Mouse (Mus musculus): ENCODE results near the gene Tcf7l1. TPM values are rescaled to one million over a fixed set of nuclear protein-coding genes. Genes with fewer than 3 reads are reported as not detected.

The Tcf7l1 gene
- polyA plus RNA-seq, 1 experiment from 2014 or later: 16.1 TPM

- Histone ChIP-seq H3K36me3 (no peaks in the 10 kb centered on the region), H3K27me3 (replicated peaks) (no peaks in the 10 kb centered on the region), H3K4me1 (peaks cover 84% of the 10 kb centered on the region), H3K9ac (no peak overlapping the region), H3K4me3 (no peak overlapping the region), H3K4me2 (no peak overlapping the region), H3K9me3 (no peaks in the 10 kb centered on the region), H3K27ac (replicated peaks) (no peak overlapping the region)
- ATAC-seq (ENCODE audit: extremely low read depth, insufficient number of reproducible peaks, low FRiP score, low TSS enrichment): no peak
- WGBS: 69% methylated on average over 9 of the region's 9 CpGs
These were observed 108.1 kb downstream of the Tcf7l1 start for GRCm38 (mm10) chr6:72680936-72681335.

GRCm38 (mm10) chr6:72678631-72679030, 110.4 kb downstream of the Tcf7l1 start:
- Histone ChIP-seq H3K4me2 (no peak overlapping the region), H3K4me1 (peaks cover 70% of the 10 kb centered on the region), H3K27me3 (replicated peaks) (no peaks in the 10 kb centered on the region), H3K9me3 (no peaks in the 10 kb centered on the region), H3K36me3 (no peaks in the 10 kb centered on the region), H3K4me3 (no peak overlapping the region), H3K27ac (replicated peaks) (peak overlapping the region; percentile 77; the same call in 1 of the 2 replicates), H3K9ac (no peak overlapping the region)
- WGBS: 51% methylated on average over 9 of the region's 9 CpGs
- no peak for ATAC-seq (ENCODE audit: extremely low read depth, insufficient number of reproducible peaks, low FRiP score, low TSS enrichment)

- ATAC-seq (ENCODE audit: extremely low read depth, insufficient number of reproducible peaks, low FRiP score, low TSS enrichment): no peak
- H3K4me3 ChIP-seq: peak overlapping the region; percentile 33
- WGBS: 30% methylated on average over 11 of the region's 11 CpGs
These were observed 111.4 kb downstream of the Tcf7l1 start for GRCm38 (mm10) chr6:72677510-72678220.

GRCm38 (mm10) chr6:72677079-72677478, 112.0 kb downstream of the Tcf7l1 start:
- peaks cover 7% of the 10 kb centered on the region; the same call in 1 of the 2 replicates for H3K27me3 ChIP-seq (replicated peaks)
- H3K27ac ChIP-seq (replicated peaks): peak overlapping the region; percentile 77
- H3K9me3 ChIP-seq: no peaks in the 10 kb centered on the region
- 23% methylated on average over 10 of the region's 10 CpGs for WGBS
- H3K9ac ChIP-seq: peak overlapping the region; percentile 70
- H3K36me3 ChIP-seq: no peaks in the 10 kb centered on the region
- H3K4me3 ChIP-seq: peak overlapping the region; percentile 33
- no peak for ATAC-seq (ENCODE audit: extremely low read depth, insufficient number of reproducible peaks, low FRiP score, low TSS enrichment)
- H3K4me2 ChIP-seq: peak overlapping the region; percentile 59
- peaks cover 71% of the 10 kb centered on the region for H3K4me1 ChIP-seq

More at GRCm38 (mm10) chr6:72677510-72678220, 111.4 kb downstream of the Tcf7l1 start:
- Histone ChIP-seq H3K9ac (peak overlapping the region; percentile 70), H3K4me2 (peak overlapping the region; percentile 59), H3K36me3 (no peaks in the 10 kb centered on the region), H3K27ac (replicated peaks) (peak overlapping the region; percentile 77), H3K27me3 (replicated peaks) (peaks cover 2% of the 10 kb centered on the region; the same call in 1 of the 2 replicates), H3K9me3 (no peaks in the 10 kb centered on the region), H3K4me1 (peaks cover 69% of the 10 kb centered on the region)

GRCm38 (mm10) chr6:72676376-72676775, 112.7 kb downstream of the Tcf7l1 start:
- Histone ChIP-seq H3K4me2 (peak overlapping the region; percentile 59), H3K27ac (replicated peaks) (peak overlapping the region; percentile 77), H3K9ac (no peak overlapping the region), H3K27me3 (replicated peaks) (peaks cover 7% of the 10 kb centered on the region; the same call in 1 of the 2 replicates), H3K9me3 (no peaks in the 10 kb centered on the region), H3K4me1 (peaks cover 71% of the 10 kb centered on the region), H3K36me3 (no peaks in the 10 kb centered on the region), H3K4me3 (no peak overlapping the region)
- 50% methylated on average over 2 of the region's 2 CpGs for WGBS
- no peak for ATAC-seq (ENCODE audit: extremely low read depth, insufficient number of reproducible peaks, low FRiP score, low TSS enrichment)

GRCm38 (mm10) chr6:72673751-72674150, 115.3 kb downstream of the Tcf7l1 start:
- H3K27ac ChIP-seq (replicated peaks): peak overlapping the region; percentile 5; the same call in 1 of the 2 replicates
- H3K4me1 ChIP-seq: peaks cover 66% of the 10 kb centered on the region

GRCm38 (mm10) chr6:72671129-72671528, 117.9 kb downstream of the Tcf7l1 start:
- Histone ChIP-seq H3K4me3 (no peak overlapping the region), H3K9me3 (no peaks in the 10 kb centered on the region), H3K4me2 (peak overlapping the region; percentile 49), H3K27ac (replicated peaks) (peak overlapping the region; percentile 71), H3K27me3 (replicated peaks) (peaks cover 7% of the 10 kb centered on the region; the same call in 1 of the 2 replicates), H3K9ac (peak overlapping the region; percentile 25; the same call in 1 of the 2 replicates), H3K4me1 (peaks cover 48% of the 10 kb centered on the region), H3K36me3 (no peaks in the 10 kb centered on the region)
- 14% methylated on average over 8 of the region's 8 CpGs for WGBS
- 0 out of 2 replicates have a peak, but pooled peaks have one; percentile 29 for ATAC-seq (ENCODE audit: extremely low read depth, insufficient number of reproducible peaks, low FRiP score, low TSS enrichment)

More at GRCm38 (mm10) chr6:72673751-72674150, 115.3 kb downstream of the Tcf7l1 start:
- Histone ChIP-seq H3K36me3 (no peaks in the 10 kb centered on the region), H3K9ac (no peak overlapping the region), H3K9me3 (no peaks in the 10 kb centered on the region), H3K4me3 (no peak overlapping the region), H3K27me3 (replicated peaks) (peaks cover 7% of the 10 kb centered on the region; the same call in 1 of the 2 replicates), H3K4me2 (no peak overlapping the region)
- ATAC-seq (ENCODE audit: extremely low read depth, insufficient number of reproducible peaks, low FRiP score, low TSS enrichment): no peak

GRCm38 (mm10) chr6:72667021-72667420, 122.0 kb downstream of the Tcf7l1 start:
- Histone ChIP-seq H3K4me2 (no peak overlapping the region), H3K9me3 (no peaks in the 10 kb centered on the region), H3K9ac (no peak overlapping the region), H3K4me3 (no peak overlapping the region), H3K27me3 (replicated peaks) (no peaks in the 10 kb centered on the region), H3K36me3 (no peaks in the 10 kb centered on the region), H3K27ac (replicated peaks) (no peak overlapping the region), H3K4me1 (peaks cover 66% of the 10 kb centered on the region)
- ATAC-seq (ENCODE audit: extremely low read depth, insufficient number of reproducible peaks, low FRiP score, low TSS enrichment): no peak
- WGBS: 63% methylated on average over 4 of the region's 4 CpGs

- Histone ChIP-seq H3K9me3 (no peaks in the 10 kb centered on the region), H3K4me3 (no peak overlapping the region), H3K36me3 (no peaks in the 10 kb centered on the region), H3K27me3 (replicated peaks) (no peaks in the 10 kb centered on the region), H3K27ac (replicated peaks) (peak overlapping the region; percentile 82), H3K9ac (peak overlapping the region; percentile 65; the same call in 1 of the 2 replicates), H3K4me2 (peak overlapping the region; percentile 48), H3K4me1 (peaks cover 71% of the 10 kb centered on the region)
- WGBS: 19% methylated on average over 8 of the region's 8 CpGs
- no peak for ATAC-seq (ENCODE audit: extremely low read depth, insufficient number of reproducible peaks, low FRiP score, low TSS enrichment)
These were observed 124.8 kb downstream of the Tcf7l1 start for GRCm38 (mm10) chr6:72664290-72664689.

- H3K4me3 ChIP-seq: no peak overlapping the region
- WGBS: 4% methylated on average over 1 of the region's 1 CpGs
- H3K4me1 ChIP-seq: peaks cover 68% of the 10 kb centered on the region
- H3K9ac ChIP-seq: peak overlapping the region; percentile 33
- no peaks in the 10 kb centered on the region for H3K36me3 ChIP-seq
- H3K9me3 ChIP-seq: no peaks in the 10 kb centered on the region
- H3K27me3 ChIP-seq (replicated peaks): no peaks in the 10 kb centered on the region
- H3K27ac ChIP-seq (replicated peaks): peak overlapping the region; percentile 82
- peak overlapping the region; percentile 24; the same call in 1 of the 2 replicates for H3K4me2 ChIP-seq
- 0 out of 2 replicates have a peak, but pooled peaks have one; percentile 14 for ATAC-seq (ENCODE audit: extremely low read depth, insufficient number of reproducible peaks, low FRiP score, low TSS enrichment)
These were observed 126.1 kb downstream of the Tcf7l1 start for GRCm38 (mm10) chr6:72663000-72663399.

- 75% methylated on average over 6 of the region's 6 CpGs for WGBS
- Histone ChIP-seq H3K4me3 (no peak overlapping the region), H3K27me3 (replicated peaks) (no peaks in the 10 kb centered on the region), H3K4me1 (peaks cover 74% of the 10 kb centered on the region), H3K9me3 (no peaks in the 10 kb centered on the region), H3K9ac (no peak overlapping the region), H3K36me3 (no peaks in the 10 kb centered on the region), H3K4me2 (0 out of 2 replicates have a peak overlapping the region, but pooled peaks have one; percentile 6), H3K27ac (replicated peaks) (peak overlapping the region; percentile 70)
- no peak for ATAC-seq (ENCODE audit: extremely low read depth, insufficient number of reproducible peaks, low FRiP score, low TSS enrichment)
These were observed 128.7 kb downstream of the Tcf7l1 start for GRCm38 (mm10) chr6:72660391-72660720.

Data from heart, embryonic 13.5 days (tissue).